Mouse (Mus musculus): ENCODE measurements around the gene Lrrc18. TPM values are rescaled to one million over a fixed set of nuclear protein-coding genes. Genes with fewer than 3 reads are reported as not detected.
A peak's percentile ranks its signal among the peaks of the same experiment; 100 is the strongest.

Lrrc18 gene
- polyA plus RNA-seq (2012; rRNA removed): 0.22 TPM in 2 replicates

DNA sequence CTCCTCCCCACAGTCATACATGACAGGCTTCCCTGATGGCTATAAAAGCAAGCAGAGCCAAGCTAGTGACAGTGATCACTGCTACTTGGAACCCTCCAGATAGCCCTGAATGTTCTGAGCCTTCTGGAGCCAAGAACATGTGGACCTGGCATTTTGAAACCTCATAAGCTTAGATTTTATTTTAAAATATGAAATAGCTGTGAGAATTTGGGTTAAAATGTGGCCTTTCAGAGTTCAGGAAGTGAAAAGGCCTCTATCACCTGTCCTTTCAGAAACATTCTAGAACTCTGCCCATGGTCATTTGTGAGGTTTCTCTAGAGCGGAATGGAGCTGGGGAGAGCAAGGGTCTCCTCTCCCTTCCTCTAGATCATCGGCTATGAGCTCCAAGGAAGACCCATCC is at the start of gene Lrrc18:
Gene Lrrc18, plus strand, starts transcription at position 301 of the 400 bp plus-strand sequence.
- TF ChIP-seq POLR2A (IDR thresholded peaks at IDR 0.05; ENCODE audit: low read depth, low read length) (no peak), CTCF (IDR thresholded peaks at IDR 0.05; ENCODE audit: extremely low read depth, insufficient read length, insufficient replicate concordance, low read depth, low read length) (no peak)
- Histone ChIP-seq H3K4me3 (ENCODE audit: low read depth, low read length) (no peak within 1 kb of the TSS), H3K27me3 (ENCODE audit: control insufficient read depth, insufficient read depth, low read length) (no peaks in the 10 kb centered on the region), H3K27ac (ENCODE audit: insufficient read depth, low read depth, low read length) (no peak within 1 kb of the TSS), H3K36me3 (ENCODE audit: control insufficient read depth, insufficient read depth, low read length) (no peaks in the 10 kb centered on the region), H3K4me1 (ENCODE audit: control insufficient read depth, insufficient read depth, insufficient read length, low read length) (peaks cover 3% of the 10 kb centered on the region; the same call in 1 of the 2 replicates)
- WGBS: 85% methylated on average over 2 of the region's 2 CpGs

GRCm38 (mm10) chr14:32947512-32947911 is 43.7 kb upstream of the Lrrc18 start:
- TF ChIP-seq POLR2A (IDR thresholded peaks at IDR 0.05; ENCODE audit: low read depth, low read length) (no peak), CTCF (IDR thresholded peaks at IDR 0.05; ENCODE audit: extremely low read depth, insufficient read length, insufficient replicate concordance, low read depth, low read length) (no peak)
- WGBS: 88% methylated on average over 2 of the region's 2 CpGs
- H3K4me3 ChIP-seq (ENCODE audit: low read depth, low read length): no peak overlapping the region

DNA sequence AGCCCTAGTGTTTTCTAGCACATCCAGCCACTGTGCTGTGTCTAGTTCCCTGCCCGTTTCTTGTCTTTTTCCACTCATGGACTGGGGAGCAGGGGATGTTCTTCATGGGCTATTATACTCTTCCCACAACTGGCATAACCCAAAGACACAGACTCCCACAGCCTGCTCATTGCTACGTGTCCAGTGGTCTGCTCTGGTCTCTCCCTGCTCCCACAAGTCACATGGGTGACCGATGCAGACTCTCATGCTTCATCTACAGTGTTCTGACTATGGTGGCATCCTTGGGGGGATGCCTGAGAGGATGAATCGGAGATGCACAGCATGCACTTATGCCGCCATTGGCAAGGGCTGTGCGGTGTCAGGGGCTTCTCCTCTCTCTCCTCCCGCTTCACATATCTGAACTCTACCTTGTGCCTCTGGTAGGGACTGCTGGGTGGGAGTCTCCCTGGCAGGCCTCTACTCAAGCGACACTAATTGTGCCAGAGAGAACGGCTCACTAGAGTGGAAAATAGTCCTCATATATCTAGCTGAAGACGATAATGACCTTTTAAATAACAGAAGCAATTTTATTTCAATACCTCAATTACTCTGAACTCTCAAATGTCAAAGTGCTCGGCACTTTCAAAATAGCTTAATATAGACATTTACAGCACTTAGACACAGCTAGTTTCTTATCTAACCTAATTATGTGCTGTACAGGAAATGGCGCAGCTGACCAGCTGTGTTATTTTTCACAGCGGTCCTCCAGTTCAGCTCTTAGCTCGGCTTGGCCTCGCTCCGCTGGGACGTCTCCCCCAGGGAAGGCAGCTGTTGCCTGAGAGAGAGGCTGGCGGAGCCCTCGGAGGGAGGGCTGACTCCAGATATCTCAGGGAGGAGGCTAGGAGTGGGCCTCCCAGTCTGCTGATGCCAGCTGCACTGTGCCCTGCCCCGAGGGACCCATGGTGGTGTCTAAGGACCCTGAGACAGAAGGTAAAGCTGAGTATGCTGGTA is 40.6 kb upstream of the Lrrc18 start:
- no peaks in the 10 kb centered on the region for H3K36me3 ChIP-seq (ENCODE audit: control insufficient read depth, insufficient read depth, low read length)
- no peak overlapping the region for H3K27ac ChIP-seq (ENCODE audit: insufficient read depth, low read depth, low read length)
- TF ChIP-seq CTCF (IDR thresholded peaks at IDR 0.05; ENCODE audit: extremely low read depth, insufficient read length, insufficient replicate concordance, low read depth, low read length) (no peak), POLR2A (IDR thresholded peaks at IDR 0.05; ENCODE audit: low read depth, low read length) (no peak)
- 46% methylated on average over 20 of the region's 20 CpGs for WGBS
- peaks cover 5% of the 10 kb centered on the region; the same call in 1 of the 2 replicates for H3K4me1 ChIP-seq (ENCODE audit: control insufficient read depth, insufficient read depth, insufficient read length, low read length)
- no peak overlapping the region for H3K4me3 ChIP-seq (ENCODE audit: low read depth, low read length)
- H3K27me3 ChIP-seq (ENCODE audit: control insufficient read depth, insufficient read depth, low read length): no peaks in the 10 kb centered on the region

More at GRCm38 (mm10) chr14:32947512-32947911, 43.7 kb upstream of the Lrrc18 start:
- H3K27ac ChIP-seq (ENCODE audit: insufficient read depth, low read depth, low read length): no peak overlapping the region
- H3K4me1 ChIP-seq (ENCODE audit: control insufficient read depth, insufficient read depth, insufficient read length, low read length): peaks cover 5% of the 10 kb centered on the region; the same call in 1 of the 2 replicates
- no peaks in the 10 kb centered on the region for H3K27me3 ChIP-seq (ENCODE audit: control insufficient read depth, insufficient read depth, low read length)
- H3K36me3 ChIP-seq (ENCODE audit: control insufficient read depth, insufficient read depth, low read length): no peaks in the 10 kb centered on the region

GRCm38 (mm10) chr14:32956486-32956885 is 34.7 kb upstream of the Lrrc18 start:
- TF ChIP-seq POLR2A (IDR thresholded peaks at IDR 0.05; ENCODE audit: low read depth, low read length) (no peak), CTCF (IDR thresholded peaks at IDR 0.05; ENCODE audit: extremely low read depth, insufficient read length, insufficient replicate concordance, low read depth, low read length) (no peak)
- no peak overlapping the region for H3K4me3 ChIP-seq (ENCODE audit: low read depth, low read length)
- no peaks in the 10 kb centered on the region for H3K27me3 ChIP-seq (ENCODE audit: control insufficient read depth, insufficient read depth, low read length)
- 52% methylated on average over 8 of the region's 8 CpGs for WGBS
- no peaks in the 10 kb centered on the region for H3K36me3 ChIP-seq (ENCODE audit: control insufficient read depth, insufficient read depth, low read length)
- no peak overlapping the region for H3K27ac ChIP-seq (ENCODE audit: insufficient read depth, low read depth, low read length)
- no peaks in the 10 kb centered on the region; the same call in 1 of the 2 replicates for H3K4me1 ChIP-seq (ENCODE audit: control insufficient read depth, insufficient read depth, insufficient read length, low read length)

DNA sequence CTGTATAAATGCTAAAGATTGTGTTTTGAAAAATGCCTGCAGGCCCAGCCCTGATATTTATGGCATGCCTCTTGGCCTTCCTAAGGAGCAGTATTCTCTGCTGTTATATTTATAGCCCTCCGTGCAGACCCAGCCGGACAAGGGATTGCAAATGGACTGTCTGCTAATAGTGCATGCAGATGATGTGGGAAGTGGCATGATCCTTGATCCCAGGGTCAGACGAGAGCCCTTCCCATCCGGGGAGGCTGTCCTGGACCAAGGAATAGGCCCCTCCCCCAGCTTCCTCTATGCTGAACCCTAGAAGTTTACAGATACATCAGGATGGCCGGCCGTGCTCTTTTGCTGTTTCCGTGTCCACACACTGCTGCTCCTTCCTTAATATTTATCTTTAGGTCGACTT is 32.5 kb upstream of the Lrrc18 start:
- H3K4me3 ChIP-seq (ENCODE audit: low read depth, low read length): no peak overlapping the region
- no peaks in the 10 kb centered on the region; the same call in 1 of the 2 replicates for H3K4me1 ChIP-seq (ENCODE audit: control insufficient read depth, insufficient read depth, insufficient read length, low read length)
- 55% methylated on average over 8 of the region's 8 CpGs for WGBS
- no peaks in the 10 kb centered on the region for H3K36me3 ChIP-seq (ENCODE audit: control insufficient read depth, insufficient read depth, low read length)
- TF ChIP-seq POLR2A (IDR thresholded peaks at IDR 0.05; ENCODE audit: low read depth, low read length) (no peak), CTCF (IDR thresholded peaks at IDR 0.05; ENCODE audit: extremely low read depth, insufficient read length, insufficient replicate concordance, low read depth, low read length) (no peak)
- H3K27me3 ChIP-seq (ENCODE audit: control insufficient read depth, insufficient read depth, low read length): no peaks in the 10 kb centered on the region
- H3K27ac ChIP-seq (ENCODE audit: insufficient read depth, low read depth, low read length): no peak overlapping the region

DNA sequence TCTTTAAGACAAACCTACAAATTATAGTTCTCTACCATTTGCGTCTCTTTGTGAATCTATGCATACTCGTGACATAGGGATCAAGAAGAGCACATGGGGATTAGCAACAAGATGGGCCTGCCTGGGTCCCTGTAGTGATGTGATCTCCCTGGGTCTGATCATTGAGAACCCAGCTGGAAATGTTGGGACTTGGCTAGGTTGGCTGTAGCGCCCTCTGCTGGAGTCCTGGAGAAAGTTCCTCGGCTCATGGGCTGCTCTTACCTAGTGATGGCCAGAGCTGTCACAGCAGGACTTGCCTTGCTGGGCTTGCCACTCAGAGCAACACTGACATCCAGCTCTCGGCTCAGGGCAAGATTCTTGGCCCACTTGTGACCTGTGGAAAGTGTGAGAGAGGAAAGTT is 30.7 kb upstream of the Lrrc18 start:
- TF ChIP-seq CTCF (IDR thresholded peaks at IDR 0.05; ENCODE audit: extremely low read depth, insufficient read length, insufficient replicate concordance, low read depth, low read length) (peak; percentile 72; the same call in 1 of the 2 replicates), POLR2A (IDR thresholded peaks at IDR 0.05; ENCODE audit: low read depth, low read length) (no peak)
- 42% methylated on average over 5 of the region's 5 CpGs for WGBS
- no peak overlapping the region for H3K27ac ChIP-seq (ENCODE audit: insufficient read depth, low read depth, low read length)
- no peaks in the 10 kb centered on the region for H3K27me3 ChIP-seq (ENCODE audit: control insufficient read depth, insufficient read depth, low read length)
- H3K4me1 ChIP-seq (ENCODE audit: control insufficient read depth, insufficient read depth, insufficient read length, low read length): no peaks in the 10 kb centered on the region; the same call in 1 of the 2 replicates
- H3K36me3 ChIP-seq (ENCODE audit: control insufficient read depth, insufficient read depth, low read length): no peaks in the 10 kb centered on the region
- no peak overlapping the region for H3K4me3 ChIP-seq (ENCODE audit: low read depth, low read length)

DNA sequence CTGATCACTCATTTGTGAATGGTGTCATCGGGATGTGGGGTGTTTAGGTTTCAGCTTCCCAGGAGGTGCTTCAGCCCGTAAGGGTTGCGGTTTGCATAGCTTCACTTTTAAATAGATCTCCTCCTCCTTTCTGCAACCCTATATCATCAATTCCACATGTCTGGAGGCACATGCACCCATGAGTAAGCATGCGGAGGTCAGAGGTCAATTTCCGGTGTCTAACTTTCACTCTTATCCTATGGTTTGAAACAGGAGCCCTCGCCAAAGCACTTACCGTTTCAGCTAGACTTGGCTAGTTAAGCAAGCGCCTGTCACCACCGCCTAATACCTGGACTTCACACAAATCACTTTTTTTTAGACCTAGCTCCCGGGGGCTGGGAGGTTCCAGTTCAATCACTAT is 26.4 kb upstream of the Lrrc18 start:
- no peaks in the 10 kb centered on the region for H3K4me1 ChIP-seq (ENCODE audit: control insufficient read depth, insufficient read depth, insufficient read length, low read length)
- no peak overlapping the region for H3K4me3 ChIP-seq (ENCODE audit: low read depth, low read length)
- H3K36me3 ChIP-seq (ENCODE audit: control insufficient read depth, insufficient read depth, low read length): no peaks in the 10 kb centered on the region
- TF ChIP-seq POLR2A (IDR thresholded peaks at IDR 0.05; ENCODE audit: low read depth, low read length) (no peak), CTCF (IDR thresholded peaks at IDR 0.05; ENCODE audit: extremely low read depth, insufficient read length, insufficient replicate concordance, low read depth, low read length) (no peak)
- WGBS: 81% methylated on average over 10 of the region's 10 CpGs
- H3K27me3 ChIP-seq (ENCODE audit: control insufficient read depth, insufficient read depth, low read length): no peaks in the 10 kb centered on the region
- no peak overlapping the region for H3K27ac ChIP-seq (ENCODE audit: insufficient read depth, low read depth, low read length)
